Mouse (Mus musculus) forelimb bud, embryonic 11.5 days (tissue): ENCODE measurements at regions not wholly inside any gene's neighbourhood (a gene's known extent, or its start where the extent isn't known, plus 50 kb on each side); places are given as distances from the start of the nearest gene placed in this dataset.
A peak's percentile ranks its signal among the peaks of the same experiment; 100 is the strongest.

Experiments used
- DNase-seq: peaks from one replicate; pipeline ENCODE4 v3.0.0-alpha.2; 2012; ENCODE audit warnings: low read depth, low spot score

DNA sequence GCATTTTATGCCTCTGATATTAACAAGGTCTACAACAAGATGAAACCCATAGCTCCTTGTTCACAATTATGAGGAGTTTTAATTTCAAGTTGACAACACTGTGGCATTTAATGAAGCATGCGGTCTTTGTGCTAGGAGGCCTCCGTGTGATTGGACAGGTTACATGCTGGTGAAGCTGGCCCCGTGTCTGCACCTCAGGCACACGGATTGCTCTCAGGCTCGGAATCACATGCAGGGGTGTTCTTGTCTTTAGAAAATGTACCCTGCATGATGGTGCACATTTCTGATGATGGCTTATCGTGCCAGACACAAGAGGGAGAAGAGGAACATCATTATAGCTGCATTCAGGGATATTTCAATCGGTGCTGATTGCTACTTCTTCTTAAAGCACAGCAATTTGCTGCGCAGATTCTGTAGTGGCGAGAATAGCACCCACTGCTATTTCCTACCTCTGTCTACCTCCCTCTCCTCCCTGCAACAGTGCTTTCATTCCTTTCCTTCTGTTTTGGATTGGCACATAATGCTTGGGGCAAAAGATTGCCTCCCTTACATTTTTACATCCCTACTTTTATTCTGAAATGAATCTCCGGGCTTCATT is 454.9 kb upstream of the Tle4 start:
- no peak for DNase-seq

- DNase-seq: no peak
These were observed 450.0 kb upstream of the Tle4 start for GRCm38 (mm10) chr19:15047896-15048295.

DNA sequence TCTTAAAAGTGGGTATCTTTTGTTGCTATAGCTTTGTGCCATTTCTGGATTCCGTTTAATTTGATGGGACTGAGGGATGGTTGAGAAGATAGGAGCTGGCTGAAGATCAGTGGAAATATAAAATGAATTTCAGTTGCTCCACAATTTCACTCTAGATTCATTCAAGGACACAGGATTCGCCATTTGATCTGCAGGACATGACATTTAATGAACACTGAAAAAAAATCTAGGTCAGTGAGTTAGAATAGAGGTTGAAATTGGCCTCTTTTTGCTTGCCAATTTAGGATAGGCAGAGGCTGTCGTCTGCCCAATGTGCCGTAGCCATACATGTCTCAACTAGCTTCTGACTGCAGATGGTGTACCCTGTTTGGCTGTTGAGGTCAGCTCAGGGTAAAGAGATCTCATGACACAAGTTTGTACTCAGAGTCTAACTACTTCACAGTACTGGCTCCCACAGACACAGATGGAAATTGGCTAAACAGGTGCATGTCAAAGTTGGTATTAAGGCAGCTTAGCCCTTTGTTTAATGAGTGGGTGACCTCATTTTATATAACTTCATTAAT is 449.5 kb upstream of the Tle4 start:
- no peak for DNase-seq

DNA sequence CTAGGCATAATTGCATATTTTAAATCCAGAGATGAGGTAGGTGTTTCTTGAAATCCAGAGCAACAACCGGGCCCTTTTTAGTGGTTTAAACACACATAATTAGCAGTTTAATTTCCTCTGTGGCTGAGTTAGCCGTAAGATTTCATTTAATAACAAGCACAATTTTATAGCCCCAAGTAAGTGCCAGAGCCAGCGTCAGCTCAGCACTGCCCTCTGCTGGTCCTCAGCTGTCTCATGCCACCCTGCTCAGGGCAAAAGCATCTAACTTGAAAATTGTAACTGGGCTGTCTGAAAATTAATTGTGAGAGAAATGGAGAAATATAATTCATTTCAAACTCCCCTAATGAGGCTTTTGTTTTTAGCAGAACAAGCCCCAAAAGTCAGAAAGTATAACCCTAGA is 437.7 kb upstream of the Tle4 start:
- peak; percentile 77 for DNase-seq

DNA sequence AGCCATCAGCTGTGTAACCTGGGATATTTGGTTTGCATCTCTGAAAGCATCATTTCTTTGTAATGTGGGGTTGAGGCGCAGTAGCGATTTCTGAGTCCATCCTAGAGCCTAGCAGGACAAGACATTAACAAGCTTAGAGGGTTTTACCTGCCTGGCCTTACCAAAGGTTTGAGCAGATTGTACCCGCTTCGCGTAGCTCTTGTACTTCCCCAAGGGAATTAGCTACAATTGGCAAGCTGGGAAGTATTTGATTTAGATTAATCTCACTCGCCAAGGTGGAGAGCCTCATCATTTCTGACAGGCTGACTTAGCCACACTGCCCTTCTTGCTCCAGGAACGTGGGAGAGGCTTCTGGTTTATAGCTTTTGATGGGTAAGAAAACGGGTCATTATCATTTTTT is 436.1 kb upstream of the Tle4 start:
- DNase-seq: no peak

DNA sequence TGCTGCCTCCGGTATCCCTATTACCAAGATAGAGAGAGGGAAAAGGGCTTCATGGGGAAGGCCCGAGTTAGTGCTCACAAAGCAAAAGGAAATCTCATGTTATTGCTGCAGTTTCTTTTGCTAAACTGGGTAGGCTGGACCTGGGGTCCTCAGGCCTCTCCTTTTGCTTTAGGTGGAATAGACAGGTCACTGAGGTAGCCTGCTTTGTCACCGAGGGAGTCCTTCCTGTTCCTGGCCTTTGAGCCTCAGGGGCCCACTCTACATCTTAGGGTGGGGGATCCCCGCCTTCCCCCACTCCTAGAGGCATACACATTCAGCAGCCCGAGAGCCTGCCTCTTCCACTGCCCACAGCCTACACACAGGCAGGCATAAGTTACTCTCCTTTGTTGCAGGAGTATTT is 435.5 kb upstream of the Tle4 start:
- no peak for DNase-seq

DNA sequence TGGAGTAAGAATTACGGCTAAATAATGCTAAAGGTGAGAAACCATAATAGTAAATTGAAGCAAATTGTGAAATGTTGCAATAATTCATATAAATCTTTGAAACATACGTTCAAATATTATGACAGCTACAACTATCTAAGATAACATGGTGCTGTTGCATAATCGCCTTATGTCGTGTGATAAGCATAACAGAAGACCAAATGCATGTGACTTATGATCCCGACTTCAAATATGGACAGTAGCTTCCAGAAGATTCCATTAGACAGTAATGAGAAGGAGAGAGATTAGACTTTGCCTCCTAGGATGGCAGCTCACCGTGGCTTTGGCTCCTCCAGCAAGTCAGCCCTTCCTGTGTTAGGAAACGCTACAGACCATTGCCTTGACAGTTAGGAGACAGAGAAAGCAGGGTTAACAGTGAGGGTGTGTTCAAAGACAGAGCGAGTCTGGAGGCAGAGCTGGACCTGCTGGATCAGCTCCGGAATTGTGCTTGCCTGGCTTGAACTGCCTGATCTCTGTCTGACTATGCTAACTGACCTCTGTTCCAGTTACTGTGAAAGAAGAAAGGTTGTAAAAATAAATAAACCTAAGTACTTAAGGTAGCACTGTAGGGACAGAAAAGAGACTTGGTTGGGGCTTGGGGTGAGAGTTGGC is 434.6 kb upstream of the Tle4 start:
- no peak for DNase-seq

- no peak for DNase-seq
These were observed 433.6 kb upstream of the Tle4 start for GRCm38 (mm10) chr19:15031483-15031882.

DNA sequence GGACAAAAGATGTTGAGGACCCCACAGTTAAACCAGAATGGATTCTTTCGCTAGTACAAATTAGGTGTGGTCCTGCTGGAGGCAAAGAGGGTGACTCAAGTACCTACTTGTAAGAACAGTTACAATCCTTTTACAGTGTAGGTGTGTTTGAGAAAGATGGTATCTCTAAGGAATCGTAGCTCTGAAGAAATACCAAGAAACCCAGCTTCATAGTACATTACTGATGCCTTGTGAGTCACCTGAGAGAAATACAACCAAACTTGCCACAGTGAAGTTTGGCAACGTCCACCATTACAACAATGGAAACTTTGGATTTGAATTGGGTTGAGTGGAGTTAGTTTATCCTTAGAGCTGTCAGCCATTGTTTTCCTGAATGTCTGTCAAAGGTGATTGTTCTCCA is 405.7 kb upstream of the Tle4 start:
- DNase-seq: no peak

- no peak for DNase-seq
These were observed 395.5 kb upstream of the Tle4 start for GRCm38 (mm10) chr19:14993344-14993743.

DNA sequence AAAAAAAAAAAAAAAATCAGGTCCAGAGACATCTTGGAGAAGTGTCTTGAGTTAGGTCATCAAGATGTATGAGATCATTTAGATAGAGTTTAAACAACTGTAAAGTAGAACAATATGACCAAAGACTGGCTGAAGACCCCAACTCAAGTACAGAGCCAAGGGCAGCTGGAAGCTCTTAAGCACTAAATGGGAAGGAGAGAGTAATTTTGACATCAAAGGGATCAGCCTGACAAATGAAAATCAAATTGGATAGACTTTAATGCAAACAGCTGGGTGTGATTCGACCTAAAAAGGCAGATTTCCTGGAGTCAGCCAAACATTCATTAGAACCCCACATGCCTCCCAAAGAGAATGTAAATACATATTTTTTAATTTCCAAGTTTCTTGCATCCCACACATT is 372.3 kb upstream of the Tle4 start:
- DNase-seq: peak; percentile 45

DNA sequence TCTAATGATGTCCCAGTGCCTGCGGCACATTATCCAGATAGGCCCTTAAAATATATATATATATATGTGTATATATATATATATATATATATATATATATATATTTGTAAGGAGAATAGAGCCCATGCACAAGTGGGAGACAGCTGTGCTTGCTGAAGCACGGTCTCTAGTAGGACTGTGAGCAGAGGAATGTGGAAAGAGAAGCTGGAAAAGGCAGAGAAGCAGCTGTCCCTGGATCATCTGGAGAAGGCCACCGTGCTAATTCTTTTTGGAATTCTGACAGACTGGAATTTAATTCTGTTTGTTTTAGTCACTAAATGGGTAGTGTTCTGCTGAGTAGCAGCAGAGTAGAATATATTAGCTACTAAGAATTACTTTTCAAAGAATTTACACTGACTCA is 370.4 kb upstream of the Tle4 start:
- no peak for DNase-seq

GRCm38 (mm10) chr19:14957727-14958126 is 359.9 kb upstream of the Tle4 start:
- DNase-seq: no peak

GRCm38 (mm10) chr19:14957154-14957553 is 359.3 kb upstream of the Tle4 start:
- no peak for DNase-seq

DNA sequence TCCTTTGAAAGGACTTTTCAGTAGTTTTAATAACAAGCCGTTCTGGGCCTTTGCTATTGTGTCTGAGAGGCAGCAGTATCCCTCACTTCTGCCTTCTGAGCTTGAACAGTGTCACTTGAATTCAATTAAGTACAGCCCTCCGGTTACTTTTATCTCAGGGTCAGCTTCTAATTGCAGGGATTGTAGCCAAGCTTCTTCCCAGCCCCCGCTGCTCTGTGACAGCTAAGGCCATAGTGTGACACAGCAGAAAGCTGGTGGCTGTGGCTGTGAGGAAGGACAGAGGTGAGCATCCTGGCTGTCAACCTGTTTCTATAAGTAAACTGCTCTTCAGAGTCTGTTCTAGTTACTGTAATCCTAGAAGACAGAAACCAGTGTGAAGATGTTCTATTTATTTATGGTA is 358.5 kb upstream of the Tle4 start:
- DNase-seq: no peak

DNA sequence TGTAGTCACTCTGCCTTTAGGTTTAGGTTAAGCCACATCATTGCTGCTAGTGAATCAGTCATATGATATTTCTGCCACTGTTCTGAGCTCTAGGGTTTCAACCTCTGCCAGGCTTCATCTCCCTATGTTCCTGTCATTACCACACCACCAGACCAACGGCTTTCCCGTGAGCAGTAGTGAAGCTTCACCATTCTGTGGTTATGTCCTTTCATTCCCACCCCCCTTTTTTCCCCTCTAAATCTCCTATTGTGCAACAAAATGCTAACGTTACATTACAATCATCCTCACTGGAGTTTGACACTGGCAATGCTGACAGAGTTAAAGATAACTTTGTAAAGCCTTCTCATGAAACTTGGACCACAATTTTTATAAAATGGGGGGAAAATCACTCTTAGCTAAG is 358.1 kb upstream of the Tle4 start:
- no peak for DNase-seq

DNA sequence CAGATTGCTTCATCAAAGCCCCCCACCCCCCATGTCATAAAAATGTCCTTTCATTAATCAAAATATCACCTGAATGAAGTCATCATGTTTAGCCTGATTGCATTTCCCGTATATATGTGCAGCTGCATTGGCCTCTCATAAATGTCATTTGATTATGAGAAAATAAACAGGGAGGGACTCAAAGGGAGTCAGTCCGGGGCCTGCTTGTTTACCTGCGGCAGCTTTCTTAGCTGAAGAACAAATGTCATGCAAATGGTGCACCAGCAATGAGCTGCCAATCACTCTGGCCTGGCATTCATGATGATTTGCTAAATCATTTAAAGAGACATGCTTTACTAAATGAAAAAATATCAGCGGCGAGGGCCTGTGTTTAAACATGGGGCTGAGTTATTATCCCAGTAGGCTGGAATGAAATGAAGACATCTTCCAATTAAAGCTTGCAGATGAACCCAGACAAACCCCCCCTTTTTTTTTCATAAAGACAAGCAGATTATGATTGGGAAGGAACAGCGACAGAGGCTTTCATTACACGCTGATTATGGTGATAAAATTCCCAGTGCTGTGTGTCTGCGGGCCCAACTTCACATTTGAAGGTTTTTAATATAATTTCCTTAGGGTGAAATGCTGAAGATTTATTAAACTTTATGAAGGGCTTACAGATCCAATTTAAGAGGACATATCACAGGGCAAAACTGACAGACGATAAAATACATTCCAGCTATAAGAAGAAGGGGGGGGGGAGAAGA is 342.5 kb upstream of the Tle4 start:
- no peak for DNase-seq

GRCm38 (mm10) chr19:14922238-14922637 is 324.4 kb upstream of the Tle4 start:
- no peak for DNase-seq

- no peak for DNase-seq
These were observed 313.4 kb upstream of the Tle4 start for GRCm38 (mm10) chr19:14911056-14911850.

DNA sequence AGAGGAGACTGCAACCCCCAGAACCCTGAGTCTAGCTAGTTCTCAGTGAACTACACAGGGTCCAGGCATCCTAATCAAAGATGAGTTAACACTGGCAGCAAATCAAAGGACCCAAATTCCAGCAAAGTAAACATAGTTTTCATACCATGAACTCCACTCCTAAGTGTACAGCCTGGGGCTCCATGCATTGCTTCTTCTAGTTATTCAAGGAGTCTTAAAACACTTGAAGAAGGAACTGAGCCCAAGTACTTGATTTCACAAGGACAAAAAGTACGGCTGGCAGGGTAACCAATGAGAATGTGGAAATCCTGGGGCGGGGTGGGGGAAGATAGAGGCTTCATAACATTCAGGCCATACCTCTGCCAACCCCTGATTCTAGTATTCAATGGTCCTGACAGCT is 297.0 kb upstream of the Tle4 start:
- no peak for DNase-seq

DNA sequence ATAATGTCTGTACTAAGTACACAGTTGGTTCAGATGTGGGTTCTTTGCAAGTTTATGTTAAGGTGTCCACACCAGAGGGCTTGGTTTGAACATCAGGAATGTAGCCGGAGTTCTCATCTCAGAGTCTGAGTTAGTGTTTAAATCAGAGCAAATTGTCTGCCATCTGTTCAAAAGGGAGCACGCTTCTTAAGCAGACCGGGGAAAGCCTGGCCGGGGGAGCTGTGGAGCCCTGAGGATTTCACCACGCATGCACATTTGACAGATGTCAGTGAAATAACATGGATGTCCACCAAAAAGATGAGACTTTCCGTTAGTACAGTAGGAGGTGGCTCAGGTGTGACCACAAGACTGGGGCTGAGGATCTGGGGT is 294.5 kb upstream of the Tle4 start:
- peak; percentile 14 for DNase-seq
